Mouse (Mus musculus) liver, embryonic 12.5 days (tissue): ENCODE measurements around the gene Ddx5. TPM values are rescaled to one million over a fixed set of nuclear protein-coding genes. Genes with fewer than 3 reads are reported as not detected.

Experiments used
- ATAC-seq: fragments of 200-750 bp; cut with Nextera tagmentation; 2 replicates; pipeline ENCODE4 v1.8.0; 2017; ENCODE audit warnings: moderate number of reproducible peaks, mild to moderate bottlenecking, moderate library complexity
- H3K27ac ChIP-seq: fragments of 300-500 bp; sonication (generic); 2 replicates; pipeline ENCODE4 v1.5.1; 2016; ENCODE audit warnings: mild to moderate bottlenecking
- H3K27me3 ChIP-seq: fragments of 300-500 bp; sonication (generic); replicated peaks from 2 replicates; pipeline ENCODE4 v1.6.1; 2016; ENCODE audit warnings: mild to moderate bottlenecking, moderate library complexity
- H3K36me3 ChIP-seq: fragments of 300-500 bp; sonication (generic); 2 replicates; pipeline ENCODE4 v1.6.1; 2016; ENCODE audit warnings: mild to moderate bottlenecking, moderate library complexity
- H3K4me1 ChIP-seq: fragments of 300-500 bp; sonication (generic); 2 replicates; pipeline ENCODE4 v1.6.1; 2016
- H3K4me2 ChIP-seq: fragments of 300-500 bp; sonication (generic); 2 replicates; pipeline ENCODE4 v1.6.1; 2016; ENCODE audit warnings: mild to moderate bottlenecking, moderate library complexity
- H3K4me3 ChIP-seq: fragments of 300-500 bp; sonication (generic); 2 replicates; pipeline ENCODE4 v1.5.1; 2016; ENCODE audit warnings: mild to moderate bottlenecking, moderate library complexity
- H3K9ac ChIP-seq: fragments of 300-500 bp; sonication (generic); 2 replicates; pipeline ENCODE4 v1.6.1; 2016; ENCODE audit warnings: mild to moderate bottlenecking, moderate library complexity
- H3K9me3 ChIP-seq: fragments of 300-500 bp; sonication (generic); replicated peaks from 2 replicates; pipeline ENCODE4 v1.6.1; 2016; ENCODE audit warnings: mild to moderate bottlenecking, moderate library complexity
- WGBS: fragments of 180-500 bp; shearing (Covaris S2); methylation state at CpG from one replicate; pipeline ENCODE4 v1.1.7; 2016; ENCODE audit not compliant: insufficient replicate concordance; 5-methylcytosine and 5-hydroxymethylcytosine counted together
- microRNA-seq: library from miRNA; unstranded; fragments of <30 nt; microRNA quantifications from one replicate; pipeline ENCODE4, GENCODE M21; 2017
- polyA plus RNA-seq: library from polyadenylated mRNA; unstranded; fragments of >200 nt; fragmentation: Nextera tagmentation; extraction: Ambion mirVana; gene quantifications from 2 replicates; pipeline ENCODE4 v1.2.1, GENCODE M21; 2016

The Ddx5 gene
- polyA plus RNA-seq, 1 experiment from 2014 or later, result 174 TPM

GRCm38 (mm10) chr11:106730714-106731113 is 58.3 kb downstream of the Ddx5 start:
- Histone ChIP-seq H3K9me3 (no peaks in the 10 kb centered on the region), H3K27ac (no peak overlapping the region), H3K4me2 (no peak overlapping the region), H3K4me3 (no peak overlapping the region), H3K4me1 (peaks cover 17% of the 10 kb centered on the region), H3K27me3 (no peaks in the 10 kb centered on the region), H3K36me3 (no peaks in the 10 kb centered on the region), H3K9ac (no peak overlapping the region)
- ATAC-seq, result no peak
- 54% methylated on average over 4 of the region's 4 CpGs for WGBS

Small RNA genes lying within 50 kb of the gene (microRNA-seq; reads per million reads assigned to microRNA genes)
- gene Gm25994 (not detected), gene Mir3064 (10.2 reads per million, percentile 22 among the genes with 10 or more reads in this experiment)

Other genes with a start within 250 kb of the Ddx5 start
- 11.3 and 11.7 TPM in 2 replicates for gene Tex2, start 175.8 kb downstream of the Ddx5 start, polyA plus RNA-seq
- gene Pecam1, start 38.6 kb downstream of the Ddx5 start, polyA plus RNA-seq, result 10.7 and 12.3 TPM in 2 replicates
- gene Milr1, start 38.0 kb downstream of the Ddx5 start, polyA plus RNA-seq, result 2.2 and 2.7 TPM in 2 replicates
- 7.0 and 7.3 TPM in 2 replicates for gene Polg2, start 9.6 kb downstream of the Ddx5 start, polyA plus RNA-seq
- 12.6 and 12.7 TPM in 2 replicates for gene Cep95, start 67 bp upstream of the Ddx5 start, polyA plus RNA-seq
- 4.3 and 5.1 TPM in 2 replicates for gene Smurf2, start 131.5 kb upstream of the Ddx5 start, polyA plus RNA-seq
- 360 and 381 TPM in 2 replicates for gene Kpna2, start 210.4 kb upstream of the Ddx5 start, polyA plus RNA-seq
- gene 1810010H24Rik, start 236.5 kb upstream of the Ddx5 start, polyA plus RNA-seq, result 1.5 and 2.0 TPM in 2 replicates